Mouse (Mus musculus): ENCODE results near the gene Gm11549.

Gm11549 gene

GRCm38 (mm10) chr3:36521073-36522060 lies at the start of gene Gm11549:
Gene Gm11549, minus strand, starts transcription at chr3:36521813.
- DNase-seq (ENCODE audit: low read depth, low spot score) = peak; percentile 39

- DNase-seq (ENCODE audit: low read depth, low spot score) = no peak
Measured at GRCm38 (mm10) chr3:36569836-36570235, 48.2 kb upstream of the Gm11549 start.

GRCm38 (mm10) chr3:36563666-36564065 lies 42.1 kb upstream of the Gm11549 start:
- peak; percentile 8 for DNase-seq (ENCODE audit: low read depth, low spot score)

- DNase-seq (ENCODE audit: low read depth, low spot score) = no peak
Measured at GRCm38 (mm10) chr3:36559606-36560005, 38.0 kb upstream of the Gm11549 start.

- DNase-seq (ENCODE audit: low read depth, low spot score) = no peak
Measured at GRCm38 (mm10) chr3:36557601-36558000, 36.0 kb upstream of the Gm11549 start.

- DNase-seq (ENCODE audit: low read depth, low spot score) = peak; percentile 86
Measured at GRCm38 (mm10) chr3:36552406-36553047, 30.9 kb upstream of the Gm11549 start, which contains the start of gene Exosc9. Gene Exosc9, plus strand, starts transcription at chr3:36552606.

GRCm38 (mm10) chr3:36551851-36552384 lies 30.3 kb upstream of the Gm11549 start:
- no peak for DNase-seq (ENCODE audit: low read depth, low spot score)

GRCm38 (mm10) chr3:36551343-36551742 lies 29.7 kb upstream of the Gm11549 start:
- DNase-seq (ENCODE audit: low read depth, low spot score) = no peak

GRCm38 (mm10) chr3:36544961-36545360 lies 23.3 kb upstream of the Gm11549 start:
- DNase-seq (ENCODE audit: low read depth, low spot score) = no peak

GRCm38 (mm10) chr3:36541399-36541798 lies 19.8 kb upstream of the Gm11549 start:
- no peak for DNase-seq (ENCODE audit: low read depth, low spot score)

- DNase-seq (ENCODE audit: low read depth, low spot score) = no peak
Measured at GRCm38 (mm10) chr3:36540756-36541155, 19.1 kb upstream of the Gm11549 start.

- no peak for DNase-seq (ENCODE audit: low read depth, low spot score)
Measured at GRCm38 (mm10) chr3:36537701-36538470, 16.3 kb upstream of the Gm11549 start.

- DNase-seq (ENCODE audit: low read depth, low spot score) = peak; percentile 3
Measured at GRCm38 (mm10) chr3:36536041-36536440, 14.4 kb upstream of the Gm11549 start.

- no peak for DNase-seq (ENCODE audit: low read depth, low spot score)
Measured at GRCm38 (mm10) chr3:36533201-36533672, 11.6 kb upstream of the Gm11549 start.

GRCm38 (mm10) chr3:36532738-36533137 lies 11.1 kb upstream of the Gm11549 start:
- DNase-seq (ENCODE audit: low read depth, low spot score) = no peak

- DNase-seq (ENCODE audit: low read depth, low spot score) = no peak
Measured at GRCm38 (mm10) chr3:36531979-36532542, 10.4 kb upstream of the Gm11549 start.

GRCm38 (mm10) chr3:36531242-36531641 lies 9.6 kb upstream of the Gm11549 start:
- DNase-seq (ENCODE audit: low read depth, low spot score) = no peak

- peak; percentile 36 for DNase-seq (ENCODE audit: low read depth, low spot score)
Measured at GRCm38 (mm10) chr3:36530781-36531180, 9.2 kb upstream of the Gm11549 start.

- no peak for DNase-seq (ENCODE audit: low read depth, low spot score)
Measured at GRCm38 (mm10) chr3:36530345-36530744, 8.7 kb upstream of the Gm11549 start.

GRCm38 (mm10) chr3:36524466-36524865 lies 2.9 kb upstream of the Gm11549 start:
- DNase-seq (ENCODE audit: low read depth, low spot score) = no peak

- DNase-seq (ENCODE audit: low read depth, low spot score) = peak; percentile 75
Measured at GRCm38 (mm10) chr3:36522137-36522536, 524 bp upstream of the Gm11549 start.
